Mouse (Mus musculus): ENCODE data around the gene BC025920. TPM values are rescaled to one million over a fixed set of nuclear protein-coding genes. Genes with fewer than 3 reads are reported as not detected.

Gene BC025920
- 1 to 10 TPM in 1 of 2 experiments, under 1 TPM in 1; 0.70 to 1.1 TPM for total RNA-seq (2021)
- long read RNA-seq, experiment 1: 0 reads
- long read RNA-seq, experiment 2: 0 reads

DNA sequence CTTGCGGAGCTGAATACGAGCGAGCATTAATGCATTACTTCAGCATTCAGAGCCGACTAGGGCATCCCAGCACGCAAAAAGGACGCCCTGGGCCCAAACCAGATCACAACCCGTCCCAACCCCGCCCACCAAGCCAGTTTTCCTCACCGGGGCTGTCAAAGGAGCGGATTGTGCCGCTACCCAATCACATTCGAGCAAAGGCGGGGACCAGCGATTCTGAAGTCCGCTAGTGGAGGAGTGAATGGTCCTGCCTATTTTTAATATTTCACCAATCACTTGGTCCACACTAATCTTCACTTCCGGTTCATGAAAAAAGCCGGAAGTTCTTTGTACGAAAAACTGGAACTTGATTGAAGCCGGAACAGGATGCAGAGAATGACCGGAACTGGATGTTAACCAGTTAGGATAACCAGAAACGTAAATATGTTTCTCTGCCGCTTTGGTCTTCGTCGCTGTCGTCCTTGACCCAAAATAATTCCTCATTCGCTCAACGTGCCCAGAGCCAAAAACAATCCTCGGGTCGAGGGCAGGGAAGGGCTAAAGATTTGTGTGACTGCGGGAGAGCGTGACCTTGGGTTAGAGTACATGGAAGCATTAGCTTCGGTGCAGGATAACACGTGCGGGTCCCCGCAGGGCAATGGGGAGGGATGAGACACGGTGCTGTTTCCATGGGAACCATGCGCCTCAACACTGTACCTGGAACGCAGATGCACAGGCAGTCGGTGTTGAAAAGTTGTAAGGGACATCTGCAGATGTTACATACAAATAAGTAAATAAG lies at the start of gene BC025920:
BC025920 (plus strand) TSS at position 297 of the 778 bp plus-strand sequence.
- peak; percentile 96 to 97 for DNase-seq

DNA sequence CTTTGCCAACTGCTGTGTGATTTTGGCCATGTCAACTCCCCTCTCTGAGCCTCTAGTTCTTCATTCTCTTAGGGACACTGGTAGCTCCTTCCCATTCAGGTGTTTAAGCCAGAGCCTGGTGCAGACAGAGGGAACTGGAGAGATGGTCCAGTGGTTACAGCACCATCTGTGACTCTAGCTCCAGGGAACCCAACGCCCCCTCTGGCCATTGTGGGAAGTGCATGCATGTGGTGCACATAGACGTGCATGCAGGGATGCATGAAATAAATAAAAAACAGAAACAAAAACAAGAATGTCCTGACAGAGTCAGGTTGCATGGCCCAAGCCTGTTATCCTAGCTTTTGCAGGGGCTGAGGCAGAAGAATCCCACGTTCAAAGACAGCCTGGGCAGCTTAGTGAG lies 49.8 kb upstream of the BC025920 start:
- no peak for DNase-seq

DNA sequence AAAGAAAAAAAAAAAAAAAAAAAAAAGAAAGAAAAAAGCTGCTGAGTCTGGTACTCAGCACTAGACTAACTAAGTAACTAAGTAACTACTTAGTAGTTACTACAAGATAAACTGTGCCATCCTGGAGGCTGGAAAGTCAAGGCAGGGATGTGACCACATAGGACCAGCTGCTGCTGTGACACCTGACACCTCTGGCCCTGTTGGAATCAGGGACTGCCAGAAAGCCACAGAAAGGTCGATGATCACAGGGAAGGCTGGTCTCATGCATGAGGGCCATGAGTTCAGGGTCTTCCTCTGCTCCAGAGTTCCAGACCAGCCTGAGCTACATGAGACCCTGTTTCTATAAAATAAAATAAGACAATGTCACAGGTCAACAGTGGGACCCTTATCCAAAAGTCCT lies 48.6 kb upstream of the BC025920 start:
- no peak for DNase-seq

DNA sequence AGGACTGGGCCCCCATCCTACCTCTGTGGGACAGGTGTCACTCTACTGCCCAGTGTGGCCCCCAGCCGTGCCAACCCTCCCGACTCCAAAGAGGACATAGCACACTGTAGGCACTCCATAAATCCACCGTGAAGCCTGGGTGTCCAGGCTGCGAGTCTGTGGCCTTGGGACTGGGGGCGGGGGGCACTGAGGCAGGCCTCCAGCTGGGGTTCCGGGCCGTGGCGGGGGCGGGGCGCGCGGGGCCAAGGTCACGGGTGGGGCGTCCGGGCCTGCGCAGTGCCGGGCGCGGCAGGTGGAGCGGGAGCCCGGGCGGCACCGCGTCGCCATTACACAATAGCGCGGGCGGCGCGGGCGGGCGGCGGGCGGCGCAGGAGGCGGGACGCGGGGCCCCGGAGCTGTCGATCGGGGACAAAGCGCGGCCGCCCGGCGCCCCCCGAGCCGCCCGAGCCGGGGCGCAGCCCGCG lies 46.9 kb upstream of the BC025920 start, which contains the start of gene Aes:
Aes (plus strand) TSS at position 326 of the 464 bp plus-strand sequence.
- DNase-seq: peak; percentile 96 to 98

DNA sequence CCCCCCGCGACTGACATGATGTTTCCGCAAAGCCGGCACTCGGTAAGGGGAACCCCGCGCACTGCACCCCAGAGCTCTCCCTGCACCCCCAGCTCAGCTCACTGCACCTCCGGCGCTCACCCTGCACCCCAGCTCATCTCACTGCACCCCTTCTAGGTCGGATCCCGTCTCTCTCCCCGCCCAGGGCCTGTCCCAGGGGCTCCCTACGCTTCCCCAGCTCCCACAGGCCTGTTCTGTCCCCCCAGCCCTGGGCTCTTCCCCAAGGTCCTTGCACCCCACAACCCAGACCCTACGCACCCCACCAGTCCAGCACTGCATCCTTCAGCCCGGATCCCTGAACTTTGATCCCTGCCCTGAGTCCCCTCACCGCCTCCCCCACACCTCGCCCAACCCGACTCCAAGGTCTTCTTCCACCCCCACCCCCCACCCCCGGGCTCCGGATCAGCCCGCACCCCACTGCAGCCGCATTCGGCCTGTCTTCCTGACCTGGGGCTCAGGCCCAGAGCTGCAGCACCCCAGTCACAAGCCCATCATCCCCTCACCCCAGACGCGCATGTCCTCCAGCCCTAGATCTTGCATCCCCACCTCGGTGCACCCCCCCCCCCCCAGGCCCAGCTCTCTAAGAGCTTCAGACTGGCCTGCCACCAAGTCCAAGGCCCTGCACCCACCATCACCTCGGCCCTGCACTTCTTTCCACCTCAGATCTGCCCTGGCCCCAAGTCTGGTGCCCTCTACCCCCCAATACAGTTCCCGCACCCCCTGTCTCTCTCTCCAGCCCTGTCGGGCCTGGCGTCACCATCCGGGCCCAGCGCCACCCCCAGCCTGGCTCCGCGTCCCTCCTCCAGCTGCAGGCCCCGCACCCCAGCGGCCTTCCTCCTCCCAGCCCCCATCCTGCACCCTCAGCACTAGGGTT lies 46.2 kb upstream of the BC025920 start:
- peak; percentile 86 to 91 for DNase-seq

DNA sequence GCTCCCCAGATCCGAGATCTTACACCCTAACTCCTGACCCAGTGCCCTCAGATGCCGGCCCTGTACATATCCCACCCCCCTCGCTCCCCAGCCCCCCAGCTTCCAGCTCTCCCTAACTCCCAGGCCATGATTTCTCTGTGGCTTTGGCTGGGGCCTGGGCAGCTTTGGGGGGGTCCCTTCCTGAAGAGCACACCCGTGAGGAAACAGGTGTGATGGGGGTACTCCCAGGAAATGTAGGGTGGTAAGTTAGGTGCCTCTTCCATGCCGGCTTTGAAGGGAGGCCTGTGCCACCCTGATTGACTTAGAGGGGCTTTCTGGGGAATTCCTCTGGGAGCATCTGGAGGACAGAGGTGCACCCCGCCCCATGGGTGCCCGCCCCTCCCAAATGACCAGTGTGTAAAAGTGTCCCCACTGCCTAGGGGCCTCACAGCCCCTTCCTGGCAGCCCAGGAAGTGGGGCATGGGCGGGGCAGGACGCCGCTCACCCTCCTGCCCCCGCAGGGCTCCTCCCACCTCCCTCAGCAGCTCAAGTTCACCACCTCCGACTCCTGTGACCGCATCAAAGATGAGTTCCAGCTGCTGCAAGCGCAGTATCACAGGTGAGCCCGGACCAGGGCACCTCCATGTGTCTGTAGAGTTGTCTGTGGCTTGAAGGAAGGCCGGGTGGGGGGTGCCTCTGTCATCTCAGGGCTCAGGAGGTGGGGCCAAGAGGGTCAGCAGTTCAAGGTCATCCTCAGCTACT lies 45.2 kb upstream of the BC025920 start:
- peak; percentile 73 to 82 for DNase-seq

DNA sequence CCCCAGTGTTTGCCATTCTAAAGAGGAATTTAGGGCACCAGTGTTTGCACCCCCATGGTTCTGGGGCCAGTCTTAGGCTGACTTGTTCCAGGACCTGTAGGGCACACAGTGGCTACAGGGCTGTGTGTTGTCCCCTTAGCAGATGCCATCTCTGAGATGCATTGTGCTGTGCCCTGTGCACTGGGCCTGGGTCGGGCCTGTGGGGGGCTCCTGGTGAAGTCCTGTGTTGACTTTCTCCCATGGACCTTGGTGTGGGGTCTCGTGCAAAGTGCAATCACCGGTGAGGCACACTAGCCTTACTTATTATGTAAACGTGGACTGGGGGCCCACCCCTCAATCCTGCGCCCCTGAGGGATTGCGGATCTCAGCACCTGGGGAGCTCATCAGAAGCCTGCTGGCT lies 43.7 kb upstream of the BC025920 start:
- no peak for DNase-seq

DNA sequence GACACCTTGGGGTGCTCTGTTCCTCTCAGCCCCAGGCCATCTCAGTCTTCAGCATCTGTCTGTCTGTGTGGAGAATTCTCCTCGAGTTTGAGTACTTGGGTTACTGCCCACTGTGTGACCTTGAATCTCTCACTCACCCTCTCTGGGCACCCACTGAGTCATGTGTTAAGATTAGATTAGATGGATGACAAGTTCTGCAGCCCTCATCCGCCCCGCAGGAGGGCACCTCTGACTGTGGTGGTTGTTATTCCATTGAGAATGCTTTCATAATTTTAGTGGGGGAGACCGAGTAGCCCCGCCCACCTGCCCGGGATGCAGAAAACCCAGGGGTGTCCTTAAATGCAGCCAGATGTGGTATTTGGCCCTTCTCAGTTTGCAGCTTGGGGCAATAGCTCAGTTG lies 42.6 kb upstream of the BC025920 start:
- DNase-seq: peak; percentile 81 to 83

DNA sequence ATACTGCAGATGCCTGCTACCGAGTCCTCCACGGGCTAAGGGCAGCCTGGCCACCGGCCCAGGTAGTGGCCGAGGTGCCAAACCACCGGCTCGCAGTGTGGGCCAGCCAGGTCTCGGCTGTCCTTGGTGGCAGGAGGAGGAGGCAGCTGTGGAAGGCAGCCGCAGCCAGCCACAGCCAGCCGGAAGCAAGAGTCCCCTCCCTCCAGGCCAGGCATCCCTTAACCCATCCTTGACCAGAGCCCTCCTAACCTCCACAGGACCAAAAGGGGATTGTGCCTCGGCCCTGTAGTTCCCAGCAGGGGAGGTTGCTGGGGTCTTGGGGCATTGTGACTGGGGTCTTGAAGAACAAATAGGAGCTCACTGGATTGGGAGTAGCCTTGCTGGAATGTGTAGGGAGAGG lies 41.9 kb upstream of the BC025920 start:
- peak; percentile 80 to 81 for DNase-seq

DNA sequence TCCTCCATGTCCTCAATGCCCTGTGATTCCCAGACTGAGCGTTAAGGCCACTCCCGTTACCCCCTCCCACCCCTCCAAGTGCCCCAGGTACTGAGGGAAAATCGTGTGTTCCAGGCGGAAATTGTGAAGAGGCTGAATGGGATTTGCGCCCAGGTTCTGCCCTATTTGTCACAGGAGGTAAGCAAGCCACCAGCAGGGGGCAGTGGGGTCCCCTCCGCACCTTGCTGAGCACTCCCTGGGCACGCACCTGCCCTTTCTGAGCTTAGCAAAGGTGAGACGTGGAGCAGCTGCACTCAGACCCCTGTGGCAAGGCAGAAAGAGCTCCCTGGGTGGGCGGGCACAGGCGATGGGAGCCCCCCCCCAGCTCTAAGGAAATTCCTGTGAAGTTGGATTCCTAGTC lies 41.3 kb upstream of the BC025920 start:
- peak; percentile 49 to 65 for DNase-seq

DNA sequence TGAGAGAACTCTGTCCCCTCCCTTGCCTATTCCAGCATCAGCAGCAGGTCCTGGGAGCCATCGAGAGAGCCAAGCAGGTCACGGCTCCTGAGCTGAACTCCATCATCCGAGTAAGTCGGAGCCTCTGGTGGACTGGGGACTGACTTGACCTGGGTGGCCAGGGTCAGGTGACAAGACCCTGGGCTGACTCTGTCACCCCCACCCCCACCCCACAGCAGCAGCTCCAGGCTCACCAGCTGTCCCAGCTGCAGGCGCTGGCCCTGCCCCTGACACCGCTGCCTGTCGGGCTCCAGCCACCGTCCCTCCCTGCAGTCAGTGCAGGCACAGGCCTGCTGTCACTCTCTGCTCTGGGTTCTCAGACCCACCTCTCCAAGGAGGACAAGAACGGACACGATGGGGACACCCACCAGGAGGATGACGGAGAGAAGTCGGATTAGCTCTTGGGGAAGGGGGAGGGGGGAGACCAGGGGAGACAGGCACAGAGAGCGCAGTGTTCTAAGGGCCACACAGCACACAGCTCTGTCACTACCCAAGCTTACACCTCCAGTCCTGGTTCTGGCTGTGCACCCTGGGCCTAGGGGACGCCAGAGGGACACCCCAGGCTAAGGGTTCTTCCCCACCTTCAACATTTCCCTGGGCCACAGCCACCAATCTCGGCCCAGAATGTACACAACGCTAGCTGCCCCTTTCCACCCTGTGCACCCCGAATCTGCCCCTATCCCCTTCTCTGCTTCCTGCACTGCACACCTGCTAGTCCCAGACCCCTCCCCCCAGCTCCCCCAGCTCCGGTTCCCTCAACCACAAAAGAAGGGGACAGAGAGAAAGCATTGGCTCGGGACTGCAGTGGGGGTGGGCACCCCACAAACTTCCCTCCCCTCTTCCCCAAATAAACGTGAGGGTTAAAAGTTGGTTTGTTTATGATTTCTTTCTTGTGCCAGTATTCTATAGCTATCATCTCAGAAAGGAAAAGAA lies 40.5 kb upstream of the BC025920 start:
- DNase-seq: no peak

DNA sequence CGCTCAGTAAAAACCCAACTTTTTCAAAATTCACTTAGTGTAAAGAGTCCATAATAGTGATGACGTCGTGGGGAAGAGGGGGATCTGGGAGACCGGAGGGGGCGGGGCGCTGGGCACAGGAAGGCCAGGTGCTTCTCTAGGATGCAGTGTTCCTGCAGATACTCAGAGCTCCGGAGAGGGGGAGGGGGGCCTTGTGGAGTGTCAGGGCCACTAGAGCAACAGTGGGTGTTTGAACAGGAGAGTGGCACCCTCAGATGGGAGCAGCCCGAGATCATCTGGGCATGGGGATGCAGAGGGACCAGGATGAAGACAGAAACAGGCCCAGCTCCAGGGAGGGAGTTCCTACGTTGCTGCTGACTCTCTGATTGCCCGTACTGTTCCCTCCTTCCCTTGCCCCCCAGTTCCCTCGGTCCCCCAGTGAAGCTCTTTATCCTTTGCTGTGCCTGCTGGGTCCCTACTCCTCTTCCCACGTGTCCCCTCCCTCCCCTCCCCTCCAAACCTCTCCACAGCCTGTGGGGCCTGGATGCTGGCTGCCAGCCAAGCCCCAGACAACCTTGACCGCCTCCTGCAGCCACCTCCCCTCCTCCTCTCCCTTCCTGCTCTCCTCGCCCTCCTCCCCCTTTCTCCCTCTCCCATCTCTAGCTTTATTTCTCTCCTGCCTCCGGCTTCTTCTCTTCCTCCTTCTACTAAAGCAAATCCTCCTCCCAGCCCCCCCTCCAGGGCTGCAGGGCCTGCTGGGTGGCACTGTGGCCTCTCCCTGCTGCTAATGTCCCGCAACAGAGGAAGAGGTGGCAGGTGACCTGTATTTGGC lies 37.5 kb upstream of the BC025920 start:
- peak; percentile 86 to 91 for DNase-seq

DNA sequence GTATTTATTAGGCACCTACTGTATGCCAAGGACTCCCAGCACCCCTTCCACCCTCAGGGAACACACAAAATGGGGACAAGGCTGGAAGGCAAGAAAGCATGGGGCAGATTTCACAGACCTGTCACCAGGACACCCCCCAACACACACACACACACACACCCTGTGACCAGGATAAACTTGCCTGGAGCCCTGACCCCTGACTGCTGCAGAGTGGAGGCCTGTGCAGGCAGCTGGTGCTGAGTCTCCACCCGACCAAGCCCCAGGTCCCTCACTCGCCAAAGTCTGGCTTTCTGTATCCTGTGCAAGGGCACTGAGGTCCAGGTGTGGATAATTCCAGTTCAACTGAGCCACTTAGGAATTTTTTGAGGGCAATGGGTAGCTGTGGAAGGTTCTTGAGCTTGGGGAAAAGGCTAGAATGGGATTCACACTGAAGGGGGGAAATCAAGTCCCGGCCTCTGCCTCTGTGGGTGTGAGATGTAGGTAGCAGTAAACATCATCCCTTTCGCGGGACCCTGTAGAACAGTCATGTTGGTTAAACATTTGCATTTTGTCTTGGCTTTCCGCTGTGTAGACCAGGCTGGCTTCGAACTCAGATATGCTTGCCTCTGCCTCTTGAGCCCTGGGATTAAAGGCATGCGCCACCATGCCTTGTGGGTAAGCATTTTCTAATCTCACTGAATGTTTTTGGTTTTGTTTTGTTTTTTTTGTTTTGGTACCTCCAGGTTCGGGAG lies 36.4 kb upstream of the BC025920 start:
- no peak for DNase-seq

DNA sequence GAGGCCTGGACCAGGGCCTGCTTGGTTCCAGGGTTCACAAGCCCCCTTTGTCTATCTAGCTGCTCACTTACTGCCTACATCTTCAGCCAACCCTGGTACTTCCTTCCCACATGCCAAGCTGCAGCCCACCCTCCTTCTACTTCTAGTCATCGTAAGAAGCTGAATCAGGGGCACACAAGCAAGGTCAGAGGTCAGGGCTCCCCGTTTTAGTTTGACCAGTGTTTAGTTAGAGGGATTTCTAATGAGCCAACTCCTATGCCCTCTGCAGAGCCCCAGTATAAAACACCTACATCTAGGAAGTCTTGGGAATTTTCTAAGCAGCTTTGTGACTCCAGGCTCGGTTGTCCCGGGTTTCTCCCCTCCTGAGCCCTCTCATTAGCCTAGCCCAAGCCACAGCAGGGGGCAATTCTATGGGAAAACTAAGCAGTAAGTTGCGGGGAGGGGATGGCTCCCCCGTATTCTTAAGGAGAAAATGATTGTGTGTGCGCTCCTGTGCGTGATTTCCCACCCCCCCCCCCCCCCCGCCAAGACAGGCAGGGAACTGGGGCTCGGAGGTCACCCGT lies 35.8 kb upstream of the BC025920 start:
- DNase-seq: no peak

DNA sequence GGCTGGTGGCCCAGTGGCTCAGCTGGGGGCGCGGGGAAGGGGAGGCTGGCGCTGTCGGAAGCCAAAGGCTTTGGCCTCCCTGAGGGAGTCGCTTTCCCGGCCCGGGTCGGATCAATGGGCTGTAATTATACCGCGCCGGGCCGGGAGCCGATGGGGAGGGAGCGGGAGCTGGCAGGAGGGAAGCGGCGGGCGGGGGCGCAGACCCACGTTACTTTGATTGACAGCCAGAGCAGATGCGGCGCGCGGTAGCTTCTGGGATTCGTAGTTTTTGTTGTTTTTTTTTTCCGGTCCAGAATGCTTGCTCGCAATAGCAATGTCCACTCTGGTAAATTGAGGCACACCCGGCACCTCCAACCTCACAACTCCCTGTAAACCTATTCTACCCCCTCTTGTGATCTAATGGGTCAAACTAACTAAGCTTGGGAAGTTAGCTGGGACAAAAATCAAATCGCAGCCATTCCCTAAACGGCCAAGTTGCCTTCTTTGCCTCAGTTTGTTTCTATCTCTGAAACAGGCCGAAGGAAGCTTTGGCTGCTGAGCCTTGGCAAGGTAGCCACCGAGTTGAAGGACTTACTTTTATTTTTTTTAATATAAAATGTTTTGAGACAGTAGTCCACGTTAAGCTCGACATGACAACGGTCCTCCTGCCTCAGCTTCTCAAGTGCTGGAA lies 35.1 kb upstream of the BC025920 start:
- DNase-seq: peak; percentile 95 to 97

DNA sequence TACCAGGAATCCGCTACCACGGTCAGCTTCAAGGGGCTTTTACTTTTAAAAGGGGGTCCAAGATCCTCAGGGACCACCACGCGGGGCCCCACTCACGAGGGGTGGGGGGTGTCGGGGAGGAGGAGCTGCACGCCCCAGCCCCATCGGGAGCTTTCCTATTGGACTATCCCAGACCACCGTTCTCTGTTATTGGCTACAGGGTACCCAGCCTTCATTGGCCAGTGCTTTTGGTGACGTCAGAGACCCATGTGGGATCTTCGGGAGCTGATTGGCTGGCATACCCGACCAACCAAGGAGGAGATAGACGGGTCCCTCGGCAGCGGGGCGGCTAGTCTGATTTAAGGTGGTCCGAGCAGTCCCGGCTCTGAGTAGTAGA lies 34.6 kb upstream of the BC025920 start:
- DNase-seq: peak; percentile 97 to 98

DNA sequence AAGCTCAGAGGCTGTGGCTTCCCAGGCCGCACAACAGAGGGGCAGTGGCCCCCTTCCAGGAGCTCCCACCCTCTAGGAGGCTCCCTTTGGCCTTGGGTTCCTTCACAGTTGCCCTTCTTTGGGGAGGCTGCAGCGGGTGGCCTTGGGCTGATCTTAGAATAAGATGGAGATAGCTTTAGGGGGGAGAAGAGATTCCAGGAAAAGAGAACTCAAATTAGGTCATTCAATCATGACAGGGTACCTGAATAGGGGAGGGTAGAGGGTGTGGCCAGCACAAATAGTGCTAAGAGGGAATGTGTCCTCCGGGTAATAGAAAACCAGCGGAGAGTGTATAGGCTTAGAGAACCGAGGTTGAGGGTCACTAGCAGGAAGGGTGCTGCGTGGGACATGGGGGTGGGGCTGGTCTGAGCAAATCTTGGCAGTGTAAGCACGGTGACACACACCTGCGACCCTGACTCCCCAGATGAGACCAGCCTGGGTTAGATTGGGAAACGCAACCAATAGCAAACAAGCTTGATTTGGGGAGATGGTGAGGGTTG lies 33.9 kb upstream of the BC025920 start:
- DNase-seq: peak; percentile 64 to 74

DNA sequence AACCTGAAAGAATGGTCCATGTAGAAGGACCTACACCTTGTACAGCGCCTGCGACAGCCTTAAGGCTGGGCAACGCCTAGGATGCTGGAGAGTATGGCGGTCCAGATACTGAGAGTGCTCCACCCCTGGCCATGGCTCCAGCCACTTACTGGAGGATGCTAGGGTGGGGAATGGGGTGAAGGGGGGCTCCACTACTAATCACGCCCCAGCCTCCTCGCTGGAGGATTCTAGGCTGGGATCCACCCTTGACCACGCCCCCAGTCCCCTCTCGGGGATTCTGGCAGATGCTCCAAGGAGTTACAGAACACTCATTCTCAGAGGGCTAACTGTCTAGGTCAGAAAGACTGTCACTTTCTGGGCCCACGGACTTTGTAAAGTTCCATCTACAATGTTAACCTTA lies 33.1 kb upstream of the BC025920 start:
- DNase-seq: no peak
